17 mouse cellular contexts compared by ENCODE assay signal in genomic region chr9:60351153-60351552, GRCm38 (mm10).
"Had no signal": no experiment of that assay in that cellular context is flagged by ENCODE, and none has a peak within 500 bp of the region (broad histone marks: within the 10 kb centered on the region; RNA-seq: fewer than 3 reads in every experiment).

No protein-coding gene starts in this region.

- ATAC-seq: midbrain, embryonic 15.5 days had no signal

- H3K4me3 ChIP-seq: liver, embryonic 13.5 days; midbrain, embryonic 12.5 days; midbrain, embryonic 15.5 days; neural tube, embryonic 13.5 days had no signal

- H3K9me3 ChIP-seq: liver, embryonic 13.5 days; midbrain, embryonic 12.5 days; midbrain, embryonic 15.5 days; neural tube, embryonic 13.5 days had no signal

- H3K27ac ChIP-seq: kidney, postnatal 0 days; liver, embryonic 13.5 days; macrophage; midbrain, embryonic 12.5 days; midbrain, embryonic 15.5 days; neural tube, embryonic 13.5 days; stomach, postnatal 0 days had no signal

- H3K27me3 ChIP-seq: liver, embryonic 13.5 days; midbrain, embryonic 12.5 days; midbrain, embryonic 15.5 days; neural tube, embryonic 13.5 days had no signal

- H3K4me2 ChIP-seq: liver, embryonic 13.5 days; midbrain, embryonic 12.5 days; midbrain, embryonic 15.5 days; neural tube, embryonic 13.5 days had no signal

- H3K9ac ChIP-seq: liver, embryonic 13.5 days; midbrain, embryonic 12.5 days; midbrain, embryonic 15.5 days; neural tube, embryonic 13.5 days had no signal

- H3K4me1 ChIP-seq: liver, embryonic 13.5 days; midbrain, embryonic 15.5 days had no signal

- DNase-seq: kidney, adult 18-20 months; kidney, postnatal 25 days; left cerebral cortex, postnatal 4 days; liver, embryonic 13.5 days; lung, adult 2 months; right cerebral cortex, adult 18-20 months; right cerebral cortex, postnatal 14 days; right cerebral cortex, postnatal 4 days; thymus, adult 2 months; thymus, postnatal 14 days; thymus, postnatal 4 days had no signal

- H3K36me3 ChIP-seq: liver, embryonic 13.5 days; midbrain, embryonic 12.5 days; midbrain, embryonic 15.5 days; neural tube, embryonic 13.5 days had no signal
